Mouse (Mus musculus) Muller cell, postnatal 12 days (primary cell): ENCODE data around the gene Wscd2.

ENCODE experiments used
- DNase-seq: peaks from one replicate; pipeline ENCODE4 v3.0.0-alpha.2; 2015; ENCODE audit errors: inconsistent ontology term

The Wscd2 gene

GRCm38 (mm10) chr5:113480451-113480850, 9.7 kb upstream of the Wscd2 start:
- no peak for DNase-seq

- no peak for DNase-seq
Measured at GRCm38 (mm10) chr5:113485584-113486162, 4.5 kb upstream of the Wscd2 start.

- no peak for DNase-seq
Measured at GRCm38 (mm10) chr5:113487879-113488278, 2.3 kb upstream of the Wscd2 start.

- DNase-seq, result no peak
Measured at GRCm38 (mm10) chr5:113489617-113490016, 516 bp upstream of the Wscd2 start.

- DNase-seq, result peak; percentile 70
Measured at GRCm38 (mm10) chr5:113490467-113491260, 531 bp downstream of the Wscd2 start.

- no peak for DNase-seq
Measured at GRCm38 (mm10) chr5:113491552-113491951, 1.4 kb downstream of the Wscd2 start.

- DNase-seq, result no peak
Measured at GRCm38 (mm10) chr5:113491988-113492387, 1.9 kb downstream of the Wscd2 start.

- DNase-seq, result no peak
Measured at GRCm38 (mm10) chr5:113492417-113493035, 2.4 kb downstream of the Wscd2 start.

- no peak for DNase-seq
Measured at GRCm38 (mm10) chr5:113493997-113494396, 3.9 kb downstream of the Wscd2 start.

GRCm38 (mm10) chr5:113496926-113497325, 6.8 kb downstream of the Wscd2 start:
- DNase-seq, result peak; percentile 60

- DNase-seq, result no peak
Measured at GRCm38 (mm10) chr5:113499421-113499820, 9.3 kb downstream of the Wscd2 start.

- no peak for DNase-seq
Measured at GRCm38 (mm10) chr5:113503276-113503675, 13.1 kb downstream of the Wscd2 start.

- DNase-seq, result peak; percentile 80
Measured at GRCm38 (mm10) chr5:113504654-113505053, 14.5 kb downstream of the Wscd2 start.

- no peak for DNase-seq
Measured at GRCm38 (mm10) chr5:113506065-113506464, 15.9 kb downstream of the Wscd2 start.

- DNase-seq, result no peak
Measured at GRCm38 (mm10) chr5:113506779-113507178, 16.6 kb downstream of the Wscd2 start.

- no peak for DNase-seq
Measured at GRCm38 (mm10) chr5:113509167-113509566, 19.0 kb downstream of the Wscd2 start.

- no peak for DNase-seq
Measured at GRCm38 (mm10) chr5:113513640-113514039, 23.5 kb downstream of the Wscd2 start.

- DNase-seq, result no peak
Measured at GRCm38 (mm10) chr5:113514062-113514461, 23.9 kb downstream of the Wscd2 start.

GRCm38 (mm10) chr5:113516119-113516872, 26.2 kb downstream of the Wscd2 start:
- DNase-seq, result no peak

GRCm38 (mm10) chr5:113516873-113517336, 26.8 kb downstream of the Wscd2 start:
- no peak for DNase-seq

GRCm38 (mm10) chr5:113517387-113517786, 27.3 kb downstream of the Wscd2 start:
- no peak for DNase-seq

GRCm38 (mm10) chr5:113521037-113521436, 30.9 kb downstream of the Wscd2 start:
- DNase-seq, result no peak
